Mouse (Mus musculus) spleen, adult 2 months (tissue): ENCODE measurements around the gene Prnp. TPM values are rescaled to one million over a fixed set of nuclear protein-coding genes. Genes with fewer than 3 reads are reported as not detected.

ENCODE experiments used
- DNase-seq, 2 experiments: peaks; one replicate each; pipeline versions ENCODE4 v3.0.0 to v3.0.0-alpha.2; 2012 to 2021; ENCODE audit warnings: low spot score in 2 of 2, low read depth in 1 of 2
- H3K27ac ChIP-seq: fragments of 200-500 bp; 2 replicates; pipeline ENCODE4 v1.5.1; 2012; ENCODE audit warnings: low read length, inconsistent platforms; ENCODE audit not compliant: insufficient read depth
- H3K27me3 ChIP-seq: fragments of 200-500 bp; 2 replicates; pipeline ENCODE4 v1.6.1; 2012; ENCODE audit warnings: mild to moderate bottlenecking, moderate library complexity, low read length, inconsistent platforms; ENCODE audit not compliant: control insufficient read depth, insufficient read depth
- H3K36me3 ChIP-seq: fragments of 200-500 bp; 2 replicates; pipeline ENCODE4 v1.6.1; 2012; ENCODE audit warnings: mild to moderate bottlenecking, low read length, inconsistent platforms; ENCODE audit not compliant: control insufficient read depth, insufficient read depth
- H3K4me1 ChIP-seq: fragments of 200-500 bp; 2 replicates; pipeline ENCODE4 v1.6.1; 2011; ENCODE audit warnings: inconsistent platforms; ENCODE audit not compliant: control insufficient read depth, insufficient read depth, insufficient read length
- H3K4me3 ChIP-seq: fragments of 200-500 bp; 2 replicates; pipeline ENCODE4 v1.5.1; 2011; ENCODE audit warnings: mild to moderate bottlenecking, inconsistent platforms; ENCODE audit not compliant: insufficient read depth, insufficient read length; ENCODE audit errors: extremely low read depth
- CTCF ChIP-seq: fragments of 200-500 bp; IDR thresholded peaks from 2 replicates; pipeline ENCODE4 v1.5.1; 2011; ENCODE audit warnings: mild to moderate bottlenecking, inconsistent platforms; ENCODE audit not compliant: insufficient read depth, insufficient read length, insufficient replicate concordance; ENCODE audit errors: extremely low read depth
- POLR2A ChIP-seq: fragments of 200-500 bp; IDR thresholded peaks from 2 replicates; pipeline ENCODE4 v1.6.1; 2011; ENCODE audit warnings: low read depth, low read length, inconsistent platforms
- WGBS: fragments of 180-500 bp; shearing (Covaris S2); methylation state at CpG from one replicate; pipeline ENCODE4 v1.1.7; 2018; 5-methylcytosine and 5-hydroxymethylcytosine counted together
- polyA plus RNA-seq: library from polyadenylated mRNA; depleted of rRNA; stranded (reverse); fragments of >200 nt; gene quantifications from 2 replicates; pipeline ENCODE4 v1.2.3, GENCODE M21; 2012

The Prnp gene
- polyA plus RNA-seq, 1 experiment: 22.5 TPM

DNA sequence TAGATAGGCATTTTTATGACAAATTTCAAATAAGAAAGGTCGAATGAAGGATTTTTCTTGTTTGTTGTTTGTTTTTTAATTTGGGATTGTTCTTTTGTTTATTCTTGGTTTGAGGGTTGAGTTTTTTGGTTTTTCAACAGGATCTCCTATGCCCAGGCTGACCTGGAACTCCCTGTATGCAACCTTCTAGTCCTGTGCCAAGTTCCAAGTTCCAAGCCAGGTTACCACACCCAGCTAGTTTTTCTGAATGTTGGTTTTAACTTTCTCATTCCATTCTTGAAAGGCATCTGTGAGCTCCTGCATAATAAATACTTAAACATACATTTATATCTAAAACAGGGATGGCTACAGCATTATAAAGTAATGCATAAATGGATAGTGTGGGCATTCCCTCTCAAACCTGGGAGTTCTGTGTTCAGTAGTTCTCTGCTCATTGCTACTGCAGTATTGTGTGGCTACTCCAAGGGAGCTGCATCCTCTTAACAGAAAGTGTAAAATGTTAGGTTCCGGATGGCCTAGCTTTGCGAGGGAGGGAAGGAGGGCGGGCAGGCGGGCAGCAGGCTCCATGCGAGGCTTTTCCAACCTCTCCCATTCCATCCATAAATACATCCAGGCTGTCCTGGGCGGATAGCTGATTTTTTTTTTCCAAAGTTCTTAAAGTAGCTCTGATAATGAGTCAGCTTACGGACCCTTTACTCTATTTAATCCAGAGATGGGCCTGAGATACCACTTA, 3.0 kb downstream of the Prnp start:
- Histone ChIP-seq H3K27ac (no peak overlapping the region), H3K4me3 (no peak overlapping the region), H3K27me3 (no peaks in the 10 kb centered on the region), H3K4me1 (no peaks in the 10 kb centered on the region), H3K36me3 (no peaks in the 10 kb centered on the region)
- TF ChIP-seq POLR2A: no peak
- 88% methylated on average over 8 of the region's 8 CpGs for WGBS
- no peak for DNase-seq

DNA sequence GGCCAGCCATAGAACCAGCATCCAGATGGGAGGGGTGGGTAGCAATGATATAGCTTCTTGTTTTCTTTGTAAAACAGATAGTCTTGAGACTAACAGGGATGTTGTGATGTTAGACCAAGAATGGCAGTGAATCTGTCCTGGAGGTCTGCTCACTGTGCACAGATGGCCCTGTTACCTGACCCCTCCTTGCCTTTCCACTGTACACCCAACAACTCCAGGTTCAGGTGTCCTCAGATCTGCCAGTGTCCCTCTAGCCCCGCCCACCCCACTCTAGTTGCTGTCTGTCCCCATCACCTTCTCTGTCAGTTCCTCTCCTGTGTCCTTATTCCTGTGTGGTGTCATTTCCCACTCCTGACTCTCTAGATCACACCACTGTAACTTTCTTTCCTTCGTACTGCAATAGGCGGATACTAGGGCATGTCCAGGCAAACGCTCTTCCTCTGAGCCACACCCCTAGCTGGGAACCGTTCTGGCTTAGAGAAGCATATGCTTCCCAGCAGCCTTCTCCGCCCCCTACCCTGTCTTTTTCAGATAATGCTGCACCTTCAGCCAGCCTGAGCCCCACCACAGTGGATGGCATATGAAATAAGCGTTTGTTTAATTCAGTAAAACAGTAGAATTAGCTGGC, 22.7 kb downstream of the Prnp start:
- Histone ChIP-seq H3K4me3 (no peak overlapping the region), H3K4me1 (no peaks in the 10 kb centered on the region), H3K27ac (no peak overlapping the region), H3K27me3 (no peaks in the 10 kb centered on the region), H3K36me3 (no peaks in the 10 kb centered on the region)
- no peak for DNase-seq
- TF ChIP-seq POLR2A (no peak), CTCF (no peak)
- WGBS: 86% methylated on average over 7 of the region's 7 CpGs

DNA sequence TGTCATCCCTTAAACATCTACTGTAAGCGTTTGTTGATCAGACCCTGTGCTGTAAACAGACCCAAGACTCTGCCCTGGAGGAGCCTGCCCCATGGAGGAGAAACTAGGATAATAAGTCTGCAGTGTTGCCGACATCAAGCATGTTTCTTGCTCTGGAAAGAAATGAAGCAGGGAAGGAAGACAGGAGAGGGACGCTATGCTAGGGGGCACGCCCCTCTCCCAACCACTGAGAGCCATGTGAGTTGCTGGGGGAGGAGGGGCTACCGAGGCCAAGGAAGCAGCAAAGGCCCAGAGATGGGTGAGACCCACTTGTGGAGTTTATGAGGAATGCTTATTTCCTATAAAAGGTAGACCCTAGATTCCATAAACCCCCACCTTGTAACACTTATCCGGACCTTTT, 23.3 kb downstream of the Prnp start:
- no peak overlapping the region for H3K27ac ChIP-seq
- H3K4me1 ChIP-seq: no peaks in the 10 kb centered on the region
- H3K4me3 ChIP-seq: no peak overlapping the region
- no peak for TF ChIP-seq CTCF
- no peak for TF ChIP-seq POLR2A
- DNase-seq: no peak
- H3K27me3 ChIP-seq: no peaks in the 10 kb centered on the region
- 88% methylated on average over 6 of the region's 6 CpGs for WGBS
- no peaks in the 10 kb centered on the region for H3K36me3 ChIP-seq

DNA sequence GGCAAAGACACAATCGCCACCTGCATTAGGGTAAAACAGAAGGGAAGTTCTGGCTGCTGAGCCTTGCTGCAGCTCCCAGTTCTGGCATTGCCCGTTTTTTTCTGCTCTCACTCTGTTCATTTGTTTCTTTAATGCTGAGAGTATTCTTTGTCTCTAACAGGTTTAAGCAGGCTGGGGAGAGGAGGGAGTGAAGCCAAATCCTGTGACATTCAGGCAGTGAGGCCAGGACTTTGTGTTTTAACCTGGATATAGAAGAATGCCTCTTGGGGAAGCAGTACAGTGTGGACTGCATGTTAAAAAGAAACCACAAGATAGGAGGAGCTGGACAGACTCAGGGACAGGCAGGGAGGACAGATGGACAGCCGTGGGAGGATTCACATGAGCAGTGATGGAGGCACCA, 23.9 kb downstream of the Prnp start:
- WGBS: 64% methylated on average over 3 of the region's 3 CpGs
- Histone ChIP-seq H3K4me1 (no peaks in the 10 kb centered on the region), H3K4me3 (no peak overlapping the region), H3K27me3 (no peaks in the 10 kb centered on the region), H3K36me3 (no peaks in the 10 kb centered on the region), H3K27ac (no peak overlapping the region)
- no peak for DNase-seq
- no peak for TF ChIP-seq CTCF
- no peak for TF ChIP-seq POLR2A

DNA sequence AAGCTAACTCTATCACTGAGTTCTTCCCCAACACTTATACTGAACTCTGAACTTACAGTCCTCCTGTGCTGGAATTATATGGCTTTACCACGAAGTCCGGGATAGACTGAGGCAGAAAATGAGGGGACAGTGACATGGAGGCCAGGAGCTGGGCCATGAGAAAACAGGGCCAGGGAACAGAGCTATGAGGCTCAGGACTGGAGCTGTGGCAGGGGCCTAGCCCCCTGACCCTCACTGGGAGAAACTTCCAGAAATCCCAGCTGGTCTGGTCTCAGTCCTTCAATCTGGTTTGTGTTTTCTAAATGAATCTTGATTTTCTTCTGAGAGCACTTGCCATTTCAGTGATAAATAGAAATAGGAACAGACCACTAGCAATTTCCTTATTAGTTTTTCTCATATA, 24.5 kb downstream of the Prnp start:
- Histone ChIP-seq H3K4me3 (no peak overlapping the region), H3K4me1 (no peaks in the 10 kb centered on the region), H3K27me3 (no peaks in the 10 kb centered on the region), H3K27ac (no peak overlapping the region), H3K36me3 (no peaks in the 10 kb centered on the region)
- TF ChIP-seq POLR2A: no peak
- TF ChIP-seq CTCF: no peak
- 95% methylated on average over 2 of the region's 2 CpGs for WGBS
- no peak for DNase-seq

DNA sequence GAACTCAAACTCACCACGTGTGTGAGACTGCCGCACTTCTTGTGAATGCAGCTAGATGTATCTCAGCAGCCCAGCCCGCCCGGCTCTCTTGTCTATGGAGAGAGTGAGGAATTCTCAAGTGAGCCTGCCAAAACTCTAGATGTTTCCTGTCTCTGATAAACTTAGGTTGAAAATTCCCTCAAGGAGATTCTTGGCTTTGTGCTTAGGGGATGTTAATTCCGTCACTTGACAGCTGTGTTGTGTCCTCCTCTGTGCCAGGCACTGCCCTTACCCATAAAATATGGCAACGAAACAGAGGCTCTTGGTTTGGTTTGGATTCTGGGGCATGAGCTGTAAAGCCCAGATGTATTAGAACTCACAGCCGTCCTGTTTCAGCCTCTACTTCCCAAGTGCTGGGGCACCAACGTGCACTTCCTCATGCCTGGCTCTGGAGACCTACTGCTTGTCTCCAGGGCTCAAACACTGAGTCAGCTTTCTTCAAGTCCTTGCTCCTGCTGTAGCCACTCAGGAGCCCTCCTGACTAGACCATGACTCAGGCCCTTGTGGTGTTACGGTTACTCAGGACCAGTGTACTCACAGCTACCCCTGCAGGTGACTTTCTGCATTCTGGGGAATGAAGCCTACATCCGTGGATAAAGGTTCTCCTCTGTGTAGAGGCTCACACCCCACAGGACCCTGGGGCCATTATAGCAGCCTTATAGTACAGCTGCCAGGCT, 25.8 kb downstream of the Prnp start:
- H3K27me3 ChIP-seq: no peaks in the 10 kb centered on the region
- DNase-seq: no peak
- no peak overlapping the region for H3K27ac ChIP-seq
- H3K4me1 ChIP-seq: no peaks in the 10 kb centered on the region
- 66% methylated on average over 10 of the region's 10 CpGs for WGBS
- TF ChIP-seq CTCF: no peak
- no peak for TF ChIP-seq POLR2A
- H3K36me3 ChIP-seq: no peaks in the 10 kb centered on the region
- no peak overlapping the region for H3K4me3 ChIP-seq

DNA sequence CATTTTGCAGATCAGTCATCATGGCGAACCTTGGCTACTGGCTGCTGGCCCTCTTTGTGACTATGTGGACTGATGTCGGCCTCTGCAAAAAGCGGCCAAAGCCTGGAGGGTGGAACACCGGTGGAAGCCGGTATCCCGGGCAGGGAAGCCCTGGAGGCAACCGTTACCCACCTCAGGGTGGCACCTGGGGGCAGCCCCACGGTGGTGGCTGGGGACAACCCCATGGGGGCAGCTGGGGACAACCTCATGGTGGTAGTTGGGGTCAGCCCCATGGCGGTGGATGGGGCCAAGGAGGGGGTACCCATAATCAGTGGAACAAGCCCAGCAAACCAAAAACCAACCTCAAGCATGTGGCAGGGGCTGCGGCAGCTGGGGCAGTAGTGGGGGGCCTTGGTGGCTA, 26.7 kb downstream of the Prnp start:
- H3K36me3 ChIP-seq: no peaks in the 10 kb centered on the region
- H3K4me1 ChIP-seq: no peaks in the 10 kb centered on the region
- no peak overlapping the region for H3K4me3 ChIP-seq
- H3K27me3 ChIP-seq: no peaks in the 10 kb centered on the region
- TF ChIP-seq POLR2A: no peak
- TF ChIP-seq CTCF: no peak
- no peak overlapping the region for H3K27ac ChIP-seq
- WGBS: 94% methylated on average over 10 of the region's 10 CpGs
- DNase-seq: no peak
